Mouse (Mus musculus): ENCODE results near the gene Gsg1l. TPM values are rescaled to one million over a fixed set of nuclear protein-coding genes. Genes with fewer than 3 reads are reported as not detected.

The Gsg1l gene
- polyA plus RNA-seq, 1 experiment = 47.9 TPM

DNA sequence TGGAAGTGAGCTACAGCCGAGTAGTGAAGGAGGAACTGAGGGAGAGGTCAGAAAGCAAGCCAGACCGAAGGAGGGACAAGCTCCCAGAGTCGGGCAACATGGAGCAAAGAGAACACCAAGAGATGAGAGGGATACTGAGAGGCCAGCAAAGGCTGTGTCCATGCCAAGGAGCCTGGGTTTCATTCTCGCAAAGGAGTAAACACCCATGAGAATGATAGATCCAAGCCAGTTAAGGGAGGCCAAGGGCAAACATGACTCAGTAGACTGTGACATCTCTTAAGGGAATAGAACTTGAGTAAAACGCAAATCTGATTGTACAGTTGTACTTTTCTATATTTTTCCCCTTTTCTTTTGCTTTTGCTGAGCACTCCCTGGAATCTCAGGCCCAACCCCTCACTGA is 137.6 kb downstream of the Gsg1l start:
- no peak for DNase-seq (ENCODE audit: extremely low spot score in 1 of 2, low spot score in 1 of 2)

DNA sequence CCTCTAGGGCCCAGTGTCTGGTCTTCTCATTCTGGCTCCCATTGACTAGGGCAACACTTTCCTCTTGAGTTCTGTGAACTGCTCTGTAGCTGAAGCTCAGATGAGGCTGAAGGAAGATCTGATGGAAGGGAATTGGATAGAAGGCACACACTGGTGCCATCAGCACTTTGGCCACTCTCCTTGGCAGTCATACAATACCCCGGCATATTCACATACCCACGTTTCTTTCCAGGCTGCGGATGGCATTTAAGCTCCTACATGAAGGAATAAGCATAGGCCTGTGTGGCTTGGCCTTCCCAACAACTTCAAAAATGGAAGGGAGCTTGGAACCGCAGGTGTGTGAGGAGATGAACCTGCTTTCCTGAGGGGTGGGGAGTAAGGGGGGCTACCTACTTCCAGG is 138.7 kb downstream of the Gsg1l start:
- no peak for DNase-seq (ENCODE audit: extremely low spot score in 1 of 2, low spot score in 1 of 2)

DNA sequence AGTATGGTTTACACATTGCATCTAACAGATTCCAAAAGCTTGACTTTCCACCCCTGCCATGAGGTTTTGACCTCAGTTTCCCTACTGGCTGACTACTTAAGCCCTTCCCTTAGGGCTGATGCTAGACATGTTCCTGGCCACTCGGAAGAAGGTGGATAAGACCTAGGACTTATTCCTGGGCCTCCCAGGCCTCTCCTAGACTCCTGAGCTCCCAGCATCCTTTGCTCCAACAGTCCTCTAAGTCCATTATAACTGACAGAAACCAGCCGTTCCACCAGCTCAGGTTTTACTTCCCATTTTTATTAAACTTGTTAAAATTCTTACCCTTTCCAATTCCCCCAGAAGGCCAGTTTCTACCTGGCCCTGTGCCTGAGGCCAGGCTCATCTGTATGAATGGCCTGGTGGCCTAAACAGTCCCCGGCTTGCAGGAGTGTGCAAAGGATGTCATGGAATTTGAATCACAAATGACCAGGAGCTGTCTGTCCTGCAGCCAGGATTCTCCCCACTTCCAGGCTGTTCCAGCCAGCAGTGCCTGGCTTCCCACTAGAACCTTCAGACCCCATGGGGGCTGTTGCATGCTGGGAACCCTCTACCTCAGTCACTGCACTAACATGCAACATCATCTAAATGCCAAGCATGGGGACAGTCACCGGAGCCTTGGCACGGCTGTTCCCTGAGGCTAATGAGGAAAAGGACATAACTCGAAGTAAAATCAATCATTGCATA is 139.7 kb downstream of the Gsg1l start:
- no peak for DNase-seq (ENCODE audit: extremely low spot score in 1 of 2, low spot score in 1 of 2)

DNA sequence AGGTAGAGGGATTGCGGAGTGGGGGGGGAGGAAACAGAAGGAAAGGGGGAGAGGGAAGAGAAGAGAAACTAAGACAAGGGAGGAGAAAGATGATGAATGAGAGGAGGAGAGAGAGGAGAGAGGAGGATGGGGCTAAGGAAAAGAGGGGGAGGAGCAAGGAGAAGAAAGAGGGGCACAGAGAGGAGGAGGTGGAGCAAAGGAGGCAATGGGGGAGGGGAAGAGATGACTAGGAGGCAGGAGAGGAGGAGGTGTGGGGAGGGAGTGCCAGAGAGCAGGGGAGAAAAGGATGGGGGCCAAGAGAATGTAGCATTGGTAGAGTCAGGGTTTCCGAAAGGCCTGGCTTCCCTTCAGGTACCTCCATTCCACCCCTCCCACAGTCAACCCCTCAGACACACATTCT is 147.9 kb downstream of the Gsg1l start:
- peak in 1 of 2 experiments; percentile 28 for DNase-seq (ENCODE audit: extremely low spot score in 1 of 2, low spot score in 1 of 2)

DNA sequence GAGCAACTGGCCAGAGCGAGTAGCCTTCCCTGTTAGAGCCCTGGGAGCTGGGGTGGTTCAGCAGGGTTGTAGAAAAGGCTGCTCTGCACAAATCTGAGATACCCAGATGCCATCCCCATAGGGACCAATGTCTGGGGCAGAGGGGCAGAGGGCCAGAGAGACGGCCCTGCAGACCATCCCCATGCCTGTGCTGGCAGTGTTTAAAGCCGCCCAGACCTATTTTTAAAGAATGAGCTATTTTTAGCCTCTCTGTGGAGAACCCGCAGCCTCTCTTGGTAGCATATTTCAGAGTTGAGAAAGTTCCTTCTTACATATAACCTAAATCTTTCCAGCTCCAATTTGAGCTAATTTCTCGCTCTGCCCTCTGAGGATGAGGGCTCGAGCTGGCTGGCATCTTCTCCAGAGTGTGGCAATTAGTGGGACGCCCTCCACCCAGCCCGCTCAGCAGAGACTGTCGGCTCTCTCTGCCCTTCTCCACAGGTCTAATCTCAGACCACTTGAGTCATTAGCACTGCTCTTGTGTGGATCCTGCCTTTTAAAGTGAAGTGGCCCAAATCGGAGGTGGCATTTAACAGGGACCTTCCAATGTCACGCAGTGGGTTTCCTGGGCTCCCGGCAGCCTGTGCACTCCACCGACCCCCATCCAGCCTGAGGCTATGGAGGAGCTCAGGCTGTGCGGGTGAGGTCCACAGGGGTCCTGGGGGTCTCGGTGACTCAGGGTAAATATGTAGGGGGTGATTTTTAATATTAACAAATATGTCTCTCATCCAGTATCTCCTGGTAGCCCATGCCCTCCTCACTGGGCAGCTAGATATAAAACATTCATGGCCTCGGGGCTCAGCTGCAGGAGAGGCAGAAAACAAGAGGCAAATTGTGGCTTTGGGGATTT is 148.6 kb downstream of the Gsg1l start:
- DNase-seq (ENCODE audit: extremely low spot score in 1 of 2, low spot score in 1 of 2) = no peak

DNA sequence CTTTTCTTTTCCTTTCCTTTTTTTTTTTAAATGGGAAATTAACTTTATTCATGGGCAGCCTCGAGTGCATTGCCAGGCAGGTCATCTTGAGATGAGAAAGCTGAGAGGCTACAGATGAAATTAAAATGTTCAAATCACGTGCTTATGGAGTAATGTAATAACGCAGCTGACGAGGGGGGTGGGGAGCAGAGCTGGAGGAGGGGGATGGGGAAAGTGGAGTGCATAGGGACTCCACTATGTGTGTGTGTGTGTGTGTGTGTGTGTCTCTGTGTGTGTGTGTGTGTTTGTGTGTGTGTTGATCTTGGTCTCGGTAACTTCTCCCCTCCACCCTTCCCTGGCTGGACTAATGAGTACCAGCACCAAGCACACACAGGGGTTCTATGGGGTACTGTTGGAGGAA is 150.6 kb downstream of the Gsg1l start:
- no peak for DNase-seq (ENCODE audit: extremely low spot score in 1 of 2, low spot score in 1 of 2)

DNA sequence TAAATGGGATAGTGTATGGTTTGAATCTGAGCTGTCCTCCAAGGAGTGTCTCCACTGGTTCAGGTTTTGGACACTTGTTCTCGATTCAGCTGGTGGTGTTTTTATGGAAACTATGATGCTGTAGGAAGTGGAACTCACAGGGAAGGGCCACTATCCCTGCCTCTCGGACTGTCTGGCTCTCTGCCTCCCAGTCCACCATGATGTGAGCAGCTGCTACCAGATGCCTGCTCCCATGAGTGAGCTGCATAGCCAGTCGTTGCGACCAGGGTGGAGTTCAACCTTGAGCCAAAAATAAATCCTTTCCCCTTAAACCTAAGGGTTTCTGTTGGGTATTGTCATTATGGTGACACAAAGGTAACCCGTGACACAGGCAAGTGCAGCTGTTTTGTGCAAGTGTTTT is 158.2 kb downstream of the Gsg1l start:
- DNase-seq (ENCODE audit: extremely low spot score in 1 of 2, low spot score in 1 of 2) = no peak

DNA sequence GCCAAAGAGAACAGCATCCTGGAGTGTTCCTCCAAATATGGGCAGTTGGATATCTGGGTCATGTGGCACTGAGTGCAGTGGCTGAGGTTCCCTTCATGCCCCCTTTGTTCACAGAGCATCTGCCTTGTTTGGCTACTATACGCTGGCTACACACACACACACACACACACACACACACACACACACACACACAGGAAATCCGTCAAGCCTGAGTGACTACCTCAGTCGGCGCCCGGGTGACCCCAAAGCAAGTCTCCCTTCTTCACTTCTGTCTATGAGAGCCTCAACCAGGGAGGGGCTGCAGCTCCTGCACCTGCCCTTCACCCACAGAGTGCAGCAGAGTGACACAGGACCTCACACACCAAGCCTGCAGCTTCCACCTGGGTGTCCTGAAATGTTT is 161.4 kb downstream of the Gsg1l start:
- DNase-seq (ENCODE audit: extremely low spot score in 1 of 2, low spot score in 1 of 2) = no peak

DNA sequence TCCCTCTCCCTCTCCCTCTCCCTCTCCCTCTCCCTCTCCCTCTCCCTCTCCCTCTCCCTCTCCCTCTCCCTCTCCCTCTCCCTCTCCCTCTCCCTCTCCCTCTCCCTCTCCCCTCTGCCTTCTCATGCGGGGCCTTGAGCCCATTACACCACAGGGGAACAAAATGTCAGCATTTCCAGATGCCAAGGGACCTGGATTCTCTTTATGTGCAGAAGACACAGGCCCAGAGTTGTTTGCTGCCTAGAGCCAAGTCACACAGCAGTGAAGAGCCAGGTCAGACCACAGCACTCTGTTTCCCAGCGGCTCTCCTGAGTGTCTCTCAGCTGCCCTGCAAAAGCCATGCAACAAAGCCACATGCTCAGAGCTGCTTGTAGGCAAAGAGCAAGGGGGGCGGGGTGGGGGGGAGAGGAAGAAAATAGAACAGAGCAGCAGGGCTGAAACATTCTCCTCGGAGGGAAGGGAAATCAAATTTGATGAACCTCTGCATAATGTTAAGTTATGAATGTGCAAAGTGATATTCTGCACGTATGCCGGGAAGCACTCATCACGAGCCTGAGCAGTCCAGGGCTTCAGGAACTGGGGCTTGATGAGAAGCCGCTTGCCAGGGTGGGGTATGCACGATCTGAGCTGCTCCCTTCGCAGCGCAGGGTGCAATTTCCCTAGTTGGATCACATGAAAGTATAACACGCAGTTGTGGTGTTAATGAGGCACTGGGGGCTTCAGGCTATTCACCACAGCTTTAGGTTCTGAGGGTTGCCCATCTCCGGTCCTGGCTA is 181.6 kb downstream of the Gsg1l start:
- peak in 1 of 2 experiments; percentile 40 for DNase-seq (ENCODE audit: extremely low spot score in 1 of 2, low spot score in 1 of 2)

DNA sequence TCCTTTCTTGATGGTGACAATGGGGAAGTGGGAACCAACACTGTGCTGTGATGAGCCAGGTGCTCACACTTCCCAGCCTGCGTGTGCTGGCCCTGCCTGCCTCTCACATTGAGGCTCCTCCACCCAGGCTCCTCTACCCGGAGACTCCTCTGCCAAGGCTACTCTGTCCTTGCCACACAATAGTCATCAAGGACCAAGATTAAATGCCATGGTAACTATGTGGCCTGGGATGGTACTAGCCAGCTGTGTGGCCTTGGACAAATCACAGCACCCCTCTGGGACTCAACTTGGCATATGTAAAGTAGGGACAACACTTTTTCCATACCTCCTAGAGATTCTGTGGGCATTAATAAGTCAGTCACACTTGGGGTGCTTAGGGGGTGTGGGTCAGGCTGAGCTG is 182.3 kb downstream of the Gsg1l start:
- DNase-seq (ENCODE audit: extremely low spot score in 1 of 2, low spot score in 1 of 2) = no peak

DNA sequence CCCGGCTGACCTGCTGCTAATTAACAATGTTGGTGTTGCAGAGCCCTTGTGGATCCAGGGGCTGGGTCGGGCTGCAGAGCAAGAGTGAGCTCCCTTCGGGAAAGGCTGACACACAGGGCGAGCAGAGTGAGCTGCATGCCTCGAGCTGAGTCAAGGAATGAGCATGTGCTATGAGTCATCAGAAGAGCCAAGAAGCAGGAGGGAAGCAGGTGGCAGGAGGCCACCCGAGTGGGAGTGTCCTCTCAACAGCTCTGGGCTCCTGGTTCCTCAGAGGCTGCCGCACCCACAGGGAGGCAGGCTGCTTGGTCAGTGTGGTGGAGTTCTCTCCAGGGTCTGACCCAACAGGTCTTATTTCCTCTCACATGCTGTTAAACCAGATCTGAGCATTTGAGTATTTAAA is 183.2 kb downstream of the Gsg1l start:
- DNase-seq (ENCODE audit: extremely low spot score in 1 of 2, low spot score in 1 of 2) = peak; percentile 79 to 87

DNA sequence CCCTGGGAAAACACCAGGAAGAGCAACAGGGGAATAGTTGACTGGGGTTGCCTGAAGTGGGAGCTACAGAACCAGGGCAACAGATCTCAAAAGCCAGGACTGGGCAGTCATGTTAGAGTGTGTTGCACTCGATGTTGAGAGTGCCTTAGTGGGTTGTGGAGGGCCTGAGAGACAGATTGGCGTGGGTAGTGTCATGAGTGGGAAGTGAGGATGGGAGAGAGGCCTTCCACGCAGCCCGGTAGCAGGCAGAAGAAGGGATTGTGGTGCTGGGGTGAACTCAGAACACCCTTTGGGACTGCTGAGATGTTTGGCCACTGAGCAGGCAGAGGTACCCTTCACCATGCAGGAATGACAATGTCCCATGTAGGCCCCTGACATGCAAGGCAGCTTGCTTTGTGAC is 185.2 kb downstream of the Gsg1l start:
- peak in 1 of 2 experiments; percentile 64 for DNase-seq (ENCODE audit: extremely low spot score in 1 of 2, low spot score in 1 of 2)

DNA sequence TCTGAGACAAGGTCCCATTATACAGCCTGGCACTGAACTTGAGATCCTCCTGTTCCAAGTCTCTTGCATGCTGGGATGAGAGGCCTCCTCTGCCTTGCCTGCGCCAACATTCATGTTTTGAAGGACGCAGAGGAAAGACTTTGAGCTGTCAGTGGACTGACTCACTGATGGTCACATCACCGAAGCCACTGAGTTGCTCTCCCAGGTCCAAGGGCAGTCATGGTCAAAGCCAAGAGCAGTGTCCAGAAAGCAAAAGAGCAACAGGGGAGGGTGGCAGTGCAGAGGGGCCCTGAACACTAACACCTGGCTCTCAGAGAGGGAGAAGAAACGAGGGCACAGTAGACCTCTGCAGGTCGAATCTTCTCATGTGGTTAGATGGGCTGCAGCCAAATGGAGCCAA is 188.6 kb downstream of the Gsg1l start:
- no peak for DNase-seq (ENCODE audit: extremely low spot score in 1 of 2, low spot score in 1 of 2)

DNA sequence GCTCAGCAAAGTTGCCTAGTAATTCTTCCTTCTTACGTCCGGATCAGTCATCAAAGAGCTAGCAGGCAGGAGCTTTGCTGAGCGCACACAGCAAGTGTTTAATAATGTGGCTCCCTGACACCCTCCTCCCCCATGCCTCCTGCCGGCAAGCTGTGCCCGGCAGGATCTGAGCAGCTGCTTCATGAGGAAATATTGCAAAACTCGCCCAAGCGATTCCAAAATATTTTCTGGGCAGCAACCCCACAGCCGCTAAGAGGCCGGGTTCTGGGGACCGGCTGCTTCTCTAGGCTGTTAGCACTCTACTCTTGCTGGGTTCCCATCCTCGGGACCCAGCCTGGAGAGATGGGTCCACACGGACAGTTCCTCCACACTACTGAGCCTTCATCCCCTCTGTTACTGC is 193.8 kb downstream of the Gsg1l start:
- peak; percentile 69 to 82 for DNase-seq (ENCODE audit: extremely low spot score in 1 of 2, low spot score in 1 of 2)

DNA sequence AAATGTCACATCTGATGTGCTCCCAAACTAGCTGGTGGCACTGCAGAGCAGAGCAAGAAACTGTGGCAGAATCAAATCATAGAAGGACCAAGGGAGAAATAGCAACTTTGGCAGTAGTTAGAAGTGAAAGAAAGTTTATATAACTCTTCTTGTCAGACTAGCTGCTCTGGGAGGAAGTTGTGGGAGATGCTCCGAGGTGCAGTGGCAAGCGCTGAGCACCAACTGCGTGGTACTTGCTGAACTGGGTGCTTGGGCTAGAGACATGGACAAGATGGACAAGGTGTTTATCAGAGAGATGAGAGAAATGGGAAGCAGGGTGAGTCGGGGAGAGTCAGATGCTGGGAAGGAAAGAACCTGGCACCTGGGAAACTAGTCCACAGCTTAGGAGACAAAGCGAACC is 194.4 kb downstream of the Gsg1l start:
- peak in 1 of 2 experiments; percentile 52 for DNase-seq (ENCODE audit: extremely low spot score in 1 of 2, low spot score in 1 of 2)

DNA sequence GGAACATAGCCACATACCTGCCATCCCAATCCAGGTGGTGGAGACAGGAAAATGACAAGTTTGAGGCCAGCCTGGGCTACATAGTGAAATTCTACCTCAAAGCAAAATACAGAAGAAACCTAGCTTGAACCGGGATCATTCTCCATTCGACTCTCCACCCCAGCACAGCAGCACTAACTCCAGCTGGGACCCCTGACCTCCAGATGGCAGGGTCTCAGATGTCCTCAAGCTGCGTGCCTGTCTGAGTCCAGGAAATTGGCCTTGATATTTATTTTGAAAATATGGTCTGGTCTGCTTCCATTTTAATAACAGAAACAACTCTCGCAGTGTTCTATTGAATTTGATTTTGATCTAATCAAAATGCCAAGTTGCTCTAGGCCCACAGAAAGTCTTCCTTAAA is 195.1 kb downstream of the Gsg1l start:
- no peak for DNase-seq (ENCODE audit: extremely low spot score in 1 of 2, low spot score in 1 of 2)

DNA sequence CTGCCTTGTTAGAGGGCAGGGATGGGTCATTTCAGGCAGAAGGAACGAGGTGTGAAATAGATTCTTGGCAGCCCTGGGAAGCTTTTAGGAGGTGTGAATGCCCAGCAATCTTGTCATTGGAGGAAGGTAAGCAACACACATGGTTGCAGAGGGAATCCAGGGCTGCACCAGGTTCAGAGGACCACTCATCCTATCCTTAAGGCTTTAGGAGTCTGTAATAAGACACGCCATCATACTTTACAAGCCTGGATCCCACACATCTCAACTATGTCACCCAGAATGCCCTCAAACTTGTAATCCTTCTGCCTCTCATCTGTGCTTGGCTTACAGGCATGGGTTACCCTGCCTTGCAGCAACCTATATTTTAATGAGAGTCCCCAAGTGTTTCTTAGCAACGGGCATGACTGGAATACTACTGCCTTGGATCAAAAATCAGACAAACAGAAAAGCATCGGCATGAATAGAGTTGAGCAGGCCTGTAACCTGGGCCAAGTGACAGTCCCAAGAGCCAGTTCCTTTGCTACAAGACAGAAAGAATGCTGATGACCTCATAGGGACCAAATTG is 196.0 kb downstream of the Gsg1l start:
- DNase-seq (ENCODE audit: extremely low spot score in 1 of 2, low spot score in 1 of 2) = no peak

DNA sequence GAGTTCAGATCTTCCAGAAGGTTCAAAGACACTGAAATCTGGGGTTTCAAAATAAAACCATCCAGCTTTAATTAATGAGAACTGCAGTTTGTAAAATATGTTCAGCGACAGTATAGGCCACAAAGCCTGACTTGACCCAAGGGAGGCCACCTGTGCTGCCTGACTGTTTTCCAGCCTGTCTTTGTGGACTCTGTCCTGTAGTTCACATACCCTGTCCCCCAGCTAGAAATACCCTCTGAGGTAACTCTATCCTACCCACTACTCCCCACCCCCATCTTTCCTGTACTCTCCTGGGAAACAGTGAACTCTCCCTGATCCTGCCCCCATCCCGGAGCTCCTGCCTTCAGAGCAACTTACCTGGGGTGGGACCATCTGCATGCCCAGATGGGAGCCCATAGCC is 199.0 kb downstream of the Gsg1l start:
- no peak for DNase-seq (ENCODE audit: extremely low spot score in 1 of 2, low spot score in 1 of 2)

DNA sequence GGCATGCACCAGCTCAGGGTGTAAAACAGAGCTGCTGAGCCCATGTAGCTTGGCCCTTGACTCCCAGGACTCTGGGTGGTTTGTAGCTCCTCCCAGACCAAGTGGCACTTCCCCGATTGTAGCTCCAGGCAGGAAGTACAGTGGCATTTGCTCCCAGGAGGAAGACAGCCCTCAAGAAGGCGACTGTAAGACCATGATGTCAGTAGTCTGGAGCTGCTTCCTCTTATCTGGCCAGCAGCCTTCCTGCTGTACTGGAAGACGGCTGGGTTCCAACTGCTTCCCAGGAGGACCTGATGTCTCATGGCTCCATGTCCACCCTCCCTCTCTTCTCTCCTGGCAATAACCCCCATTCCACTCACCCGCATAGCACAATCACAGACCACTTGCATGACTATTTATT is 204.2 kb downstream of the Gsg1l start:
- no peak for DNase-seq (ENCODE audit: extremely low spot score in 1 of 2, low spot score in 1 of 2)

DNA sequence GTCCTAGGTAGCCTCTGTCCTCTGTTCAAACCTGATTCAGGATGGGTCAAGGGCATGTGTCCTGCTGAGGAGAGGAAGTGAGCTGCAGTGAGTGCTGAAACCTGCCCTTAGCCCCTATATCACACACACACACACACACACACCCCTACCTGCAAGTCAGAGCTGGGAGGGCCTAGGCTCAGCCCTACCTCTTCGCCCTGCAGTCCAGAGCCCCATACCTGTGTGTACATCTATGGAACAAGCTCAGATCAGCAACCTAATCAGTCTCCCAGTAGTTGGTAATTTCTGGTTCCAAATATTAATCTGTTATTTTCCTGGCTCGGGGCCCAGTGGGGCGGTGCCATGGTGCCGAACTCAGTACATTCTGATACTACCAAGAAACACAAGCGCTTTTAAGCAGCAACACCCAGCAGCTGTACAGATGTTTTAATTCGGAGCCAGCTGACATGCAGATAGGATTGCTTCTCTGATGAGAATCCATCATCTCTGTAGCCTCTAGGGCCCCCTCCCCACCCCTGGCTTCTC is 208.2 kb downstream of the Gsg1l start:
- DNase-seq (ENCODE audit: extremely low spot score in 1 of 2, low spot score in 1 of 2) = no peak

DNA sequence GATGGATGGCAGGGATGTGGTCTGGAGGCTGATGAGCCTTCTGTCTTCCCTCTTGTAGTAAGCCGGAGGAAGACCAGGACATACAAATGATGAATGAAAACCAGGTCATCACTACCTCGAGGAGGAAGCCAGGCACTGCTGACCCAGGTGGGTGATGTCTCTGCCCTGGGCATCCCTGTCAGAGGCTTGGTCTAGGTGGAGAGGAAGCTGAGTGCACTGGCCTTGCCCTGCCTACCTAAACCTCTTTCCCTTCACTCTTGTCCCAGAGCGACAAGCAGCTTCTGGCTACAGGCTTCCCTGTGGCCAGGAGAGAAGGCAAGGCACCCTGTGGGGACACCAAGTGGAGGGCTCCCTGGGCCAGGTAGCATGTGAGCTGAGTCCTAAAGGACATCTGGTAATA is 209.3 kb downstream of the Gsg1l start:
- no peak for DNase-seq (ENCODE audit: extremely low spot score in 1 of 2, low spot score in 1 of 2)
